Mouse (Mus musculus) CH12.LX (cell line): ENCODE results near the gene Pex7. TPM values are rescaled to one million over a fixed set of nuclear protein-coding genes. Genes with fewer than 3 reads are reported as not detected.

Experiments used
- DNase-seq: peaks from one replicate; pipeline ENCODE4 v3.0.0-alpha.2; 2013; ENCODE audit errors: extremely low read depth
- H3K27ac ChIP-seq: 2 replicates; pipeline ENCODE4 v1.5.1; 2012; ENCODE audit warnings: low read depth, mild to moderate bottlenecking, control low read depth, moderate library complexity; ENCODE audit not compliant: insufficient read depth
- H3K27me3 ChIP-seq: replicated peaks from 2 replicates; pipeline ENCODE3; 2012; ENCODE audit warnings: inconsistent platforms
- H3K36me3 ChIP-seq, 2 experiments: replicated peaks in 1 of 2; 2 replicates each; pipeline versions ENCODE3 to v1.6.1; 2012; ENCODE audit warnings: inconsistent platforms in 1 of 2, low read length in 1 of 2, mild to moderate bottlenecking in 1 of 2, mixed read lengths in 1 of 2, moderate library complexity in 1 of 2; ENCODE audit not compliant: control insufficient read depth in 1 of 2, insufficient read depth in 1 of 2
- H3K4me1 ChIP-seq, 2 experiments: 2 replicates each; pipeline ENCODE4 v1.6.1; 2012; ENCODE audit warnings: inconsistent platforms in 1 of 2, moderate library complexity in 1 of 2; ENCODE audit not compliant: insufficient read depth in 2 of 2, control insufficient read depth in 1 of 2
- H3K4me2 ChIP-seq: 2 replicates; pipeline ENCODE4 v1.6.1; 2012; ENCODE audit warnings: low read depth, mild to moderate bottlenecking, control low read depth; ENCODE audit not compliant: poor library complexity, insufficient read depth, severe bottlenecking
- H3K4me3 ChIP-seq, 3 experiments: fragments of 150-350 bp in 1 of 3; sonication (generic) in 1 of 3; replicated peaks in 1 of 3; 2 replicates each; pipeline versions ENCODE3 to v1.5.1; 2011 to 2012; ENCODE audit warnings: low read depth in 2 of 3, low read length in 2 of 3, mild to moderate bottlenecking in 2 of 3, moderate library complexity in 2 of 3, control low read depth in 1 of 3, improper control_type of control experiment in 1 of 3, inconsistent platforms in 1 of 3, mixed read lengths in 1 of 3; ENCODE audit not compliant: poor library complexity in 1 of 3
- H3K79me2 ChIP-seq: replicated peaks from 2 replicates; pipeline ENCODE4 v1.6.1; 2012; ENCODE audit warnings: mild to moderate bottlenecking, moderate library complexity; ENCODE audit not compliant: control insufficient read depth, poor library complexity, insufficient read depth, severe bottlenecking; ENCODE audit errors: extremely low read depth
- H3K9ac ChIP-seq: 2 replicates; pipeline ENCODE4 v1.6.1; 2012; ENCODE audit warnings: low read depth, mild to moderate bottlenecking, control low read depth, moderate library complexity; ENCODE audit not compliant: insufficient read depth
- H3K9me3 ChIP-seq: replicated peaks from 2 replicates; pipeline ENCODE3; 2012; ENCODE audit warnings: low read length, inconsistent platforms, mixed read lengths
- BHLHE40 ChIP-seq: IDR thresholded peaks from 2 replicates; pipeline ENCODE4 v1.6.1; 2011; ENCODE audit warnings: mild to moderate bottlenecking, low read depth, low read length, improper control_type of control experiment
- CTCF ChIP-seq, 2 experiments: IDR thresholded peaks in 1 of 2; conservative IDR thresholded peaks in 1 of 2; 2 replicates each; pipeline ENCODE4 v1.5.1; 2011 to 2012; ENCODE audit warnings: low read depth in 2 of 2, low read length in 2 of 2, improper control_type of control experiment in 1 of 2, inconsistent platforms in 1 of 2, mild to moderate bottlenecking in 1 of 2, moderate library complexity in 1 of 2
- E2F4 ChIP-seq: IDR thresholded peaks from 2 replicates; pipeline ENCODE4 v1.6.1; 2011; ENCODE audit warnings: low read depth, low read length, improper control_type of control experiment; ENCODE audit not compliant: insufficient replicate concordance
- ELF1 ChIP-seq: IDR thresholded peaks from 2 replicates; pipeline ENCODE4 v1.6.1; 2014; ENCODE audit warnings: low read depth, mild to moderate bottlenecking, inconsistent platforms, low read length, improper control_type of control experiment
- ETS1 ChIP-seq: conservative IDR thresholded peaks from 2 replicates; pipeline ENCODE4 v1.6.1; 2012; ENCODE audit warnings: low read depth, mild to moderate bottlenecking, inconsistent platforms, low read length, improper control_type of control experiment, moderate library complexity
- IRF4 ChIP-seq: IDR thresholded peaks from 2 replicates; pipeline ENCODE4 v1.6.1; 2014; ENCODE audit warnings: low read depth, mild to moderate bottlenecking, inconsistent platforms, low read length, improper control_type of control experiment
- JUND ChIP-seq: conservative IDR thresholded peaks from 2 replicates; pipeline ENCODE4 v1.6.1; 2011; ENCODE audit warnings: low read depth, low read length, improper control_type of control experiment
- KAT2A ChIP-seq: IDR thresholded peaks from 2 replicates; pipeline ENCODE4 v1.6.1; 2012; ENCODE audit warnings: low read length, improper control_type of control experiment, inconsistent platforms; ENCODE audit not compliant: insufficient replicate concordance
- MAFK ChIP-seq: IDR thresholded peaks from 2 replicates; pipeline ENCODE4 v1.6.1; 2011; ENCODE audit warnings: low read length, improper control_type of control experiment; ENCODE audit not compliant: insufficient replicate concordance
- MAX ChIP-seq: IDR thresholded peaks from 2 replicates; pipeline ENCODE4 v1.6.1; 2011; ENCODE audit warnings: low read length, improper control_type of control experiment
- MXI1 ChIP-seq: IDR thresholded peaks from 2 replicates; pipeline ENCODE4 v1.6.1; 2011; ENCODE audit warnings: mild to moderate bottlenecking, low read depth, low read length, improper control_type of control experiment
- NRF1 ChIP-seq: IDR thresholded peaks from 2 replicates; pipeline ENCODE4 v1.6.1; 2014; ENCODE audit warnings: low read depth, mild to moderate bottlenecking, inconsistent platforms, low read length, improper control_type of control experiment, moderate library complexity
- PAX5 ChIP-seq: IDR thresholded peaks from 2 replicates; pipeline ENCODE4 v1.6.1; 2012; ENCODE audit warnings: low read length, inconsistent platforms, mixed read lengths
- POLR2A ChIP-seq: IDR thresholded peaks from 2 replicates; pipeline ENCODE4 v1.6.1; 2011; ENCODE audit warnings: low read depth, mild to moderate bottlenecking, improper control_type of control experiment, low read length
- RAD21 ChIP-seq: IDR thresholded peaks from 2 replicates; pipeline ENCODE4 v1.6.1; 2011; ENCODE audit warnings: low read depth, mild to moderate bottlenecking, low read length, improper control_type of control experiment, moderate library complexity
- RCOR1 ChIP-seq: conservative IDR thresholded peaks from 2 replicates; pipeline ENCODE4 v1.6.1; 2012; ENCODE audit warnings: low read depth, mild to moderate bottlenecking, inconsistent platforms, low read length, improper control_type of control experiment
- TCF12 ChIP-seq: IDR thresholded peaks from 2 replicates; pipeline ENCODE4 v1.6.1; 2014; ENCODE audit warnings: low read depth, mild to moderate bottlenecking, inconsistent platforms, low read length, improper control_type of control experiment
- UBTF ChIP-seq: IDR thresholded peaks from 2 replicates; pipeline ENCODE4 v1.6.1; 2012; ENCODE audit warnings: low read depth, mild to moderate bottlenecking, inconsistent platforms, low read length, improper control_type of control experiment, moderate library complexity
- USF1 ChIP-seq: IDR thresholded peaks from 2 replicates; pipeline ENCODE4 v1.6.1; 2014; ENCODE audit warnings: low read depth, mild to moderate bottlenecking, inconsistent platforms, low read length, improper control_type of control experiment
- USF2 ChIP-seq: conservative IDR thresholded peaks from 2 replicates; pipeline ENCODE4 v1.6.1; 2011; ENCODE audit warnings: low read depth, low read length, improper control_type of control experiment
- ZKSCAN1 ChIP-seq: IDR thresholded peaks from 2 replicates; pipeline ENCODE4 v1.6.1; 2012; ENCODE audit warnings: low read depth, inconsistent platforms, low read length, improper control_type of control experiment, borderline replicate concordance
- ZNF384 ChIP-seq: IDR thresholded peaks from 2 replicates; pipeline ENCODE4 v1.6.1; 2012; ENCODE audit warnings: low read depth, low read length, improper control_type of control experiment, inconsistent platforms
- dilution Hi-C: fragments of 300-500 bp; cut with MboI; formaldehyde crosslinking; loops from 2 replicates; pipeline ENCODE4 v1.14.3; 2020; ENCODE audit warnings: low sequenced_read_pairs; ENCODE audit not compliant: extremely low pct_unique_long_range_greater_than_20kb, extremely low pct_ligation_motif_present
- in situ Hi-C: fragments of 300-500 bp; cut with MboI; formaldehyde crosslinking; loops from 3 replicates; pipeline ENCODE4 v1.14.3; 2019; ENCODE audit warnings: low sequenced_read_pairs, low pct_ligation_motif_present, low pct_unique_long_range_greater_than_20kb, mixed read lengths
- polyA plus RNA-seq: library from polyadenylated mRNA; unstranded; fragments of >175 nt; gene quantifications from 2 replicates; pipeline ENCODE4 v1.2.1, GENCODE M21; 2012; ENCODE audit warnings: low read depth; ENCODE audit not compliant: insufficient read length
- total RNA-seq, 2 experiments: library from RNA; depleted of rRNA; stranded (reverse); fragments of 300-350 nt in 1 of 2; fragments of >200 nt in 1 of 2; gene quantifications; 2 replicates each; pipeline ENCODE4 v1.2.3; 2012 to 2014

Pex7 gene
- total and polyA plus RNA-seq, 3 experiments: 26.5 to 53.6 (median 30.2) TPM

- dilution Hi-C loops: no loop called here
- H3K4me1 ChIP-seq: peaks cover 0 to 29% of the 10 kb centered on the region in 2 experiments; a peak in 2 of 4 replicates
- DNase-seq: no peak
- in situ Hi-C loops: loop anchor here (5.0 to 10.0 kb wide), 2 partner anchors 60 to 138 kb away; no protein-coding TSS in a partner anchor
- H3K4me2 ChIP-seq: peak within 1 kb of the TSS; percentile 47
- peak within 1 kb of the TSS; percentile 81 to 88 (median 85) for H3K4me3 ChIP-seq
- TF ChIP-seq MAX (no peak), USF1 (no peak), BHLHE40 (no peak), RCOR1 (no peak), ELF1 (0 out of 2 replicates have a peak, but pooled peaks have one; percentile 37), PAX5 (no peak), TCF12 (no peak), RAD21 (no peak), POLR2A (no peak), MAFK (no peak), ETS1 (no peak), NRF1 (no peak), JUND (no peak), ZKSCAN1 (no peak), KAT2A (no peak), USF2 (no peak), MXI1 (peak; percentile 40), UBTF (peak; percentile 77; the same call in 1 of the 2 replicates), ZNF384 (no peak), CTCF (conservative IDR thresholded peaks at IDR 0.05 in 1 of 2, IDR thresholded peaks at IDR 0.05 in 1 of 2; ENCODE audit: low read depth in 2 of 2, low read length in 2 of 2) (0 out of 4 replicates have a peak, but pooled peaks of 1 of the 2 experiments have one; percentile 1), E2F4 (no peak), IRF4 (no peak)
- TF ChIP-seq, all 38 proteins: peak for 4
- no peaks in the 10 kb centered on the region for H3K9me3 ChIP-seq
- no peaks in the 10 kb centered on the region for H3K36me3 ChIP-seq
- peak within 1 kb of the TSS; percentile 82 for H3K27ac ChIP-seq
- peak within 1 kb of the TSS; percentile 90 for H3K9ac ChIP-seq
- no peaks in the 10 kb centered on the region for H3K27me3 ChIP-seq
- H3K79me2 ChIP-seq: peaks cover 40% of the 10 kb centered on the region
Measured at GRCm38 (mm10) chr10:19934384-19935294, 27.1 kb upstream of the Pex7 start, which contains the start of gene Map3k5. Gene Map3k5 (plus strand): TSS chr10:19934472.
